Mouse (Mus musculus) midbrain, embryonic 12.5 days (tissue): ENCODE results near the gene 3110009E18Rik. TPM values are rescaled to one million over a fixed set of nuclear protein-coding genes. Genes with fewer than 3 reads are reported as not detected.
"Not testable (repeated sequence)": the region's sequence is repeated elsewhere in the genome, so short reads cannot be mapped to it uniquely, and the experiment has no call there.

ENCODE experiments used
- ATAC-seq: fragments of 200-750 bp; cut with Nextera tagmentation; 2 replicates; pipeline ENCODE4 v1.8.0; 2017; ENCODE audit warnings: low read depth, moderate TSS enrichment, moderate library complexity; ENCODE audit not compliant: low FRiP score
- H3K27ac ChIP-seq: fragments of 300-500 bp; sonication (generic); replicated peaks from 2 replicates; pipeline ENCODE4 v1.5.1; 2016; ENCODE audit warnings: mild to moderate bottlenecking
- H3K27me3 ChIP-seq: fragments of 300-500 bp; sonication (generic); 2 replicates; pipeline ENCODE4 v1.6.1; 2016; ENCODE audit warnings: mild to moderate bottlenecking
- H3K36me3 ChIP-seq: fragments of 300-500 bp; sonication (generic); 2 replicates; pipeline ENCODE4 v1.6.1; 2016
- H3K4me1 ChIP-seq: fragments of 300-500 bp; sonication (generic); 2 replicates; pipeline ENCODE4 v1.6.1; 2016
- H3K4me2 ChIP-seq: fragments of 300-500 bp; sonication (generic); replicated peaks from 2 replicates; pipeline ENCODE4 v1.6.1; 2016; ENCODE audit warnings: mild to moderate bottlenecking, moderate library complexity
- H3K4me3 ChIP-seq: fragments of 300-500 bp; sonication (generic); 2 replicates; pipeline ENCODE4 v1.5.1; 2016; ENCODE audit warnings: mild to moderate bottlenecking
- H3K9ac ChIP-seq: fragments of 300-500 bp; sonication (generic); replicated peaks from 2 replicates; pipeline ENCODE4 v1.6.1; 2016; ENCODE audit warnings: mild to moderate bottlenecking, moderate library complexity
- H3K9me3 ChIP-seq: fragments of 300-500 bp; sonication (generic); 2 replicates; pipeline ENCODE4 v1.6.1; 2016; ENCODE audit warnings: mild to moderate bottlenecking
- WGBS: fragments of 180-500 bp; shearing (Covaris S2); methylation state at CpG from one replicate; pipeline ENCODE4 v1.1.7; 2016; 5-methylcytosine and 5-hydroxymethylcytosine counted together
- polyA plus RNA-seq: library from polyadenylated mRNA; unstranded; fragments of >200 nt; fragmentation: Nextera tagmentation; extraction: Ambion mirVana; gene quantifications from 2 replicates; pipeline ENCODE4 v1.2.1, GENCODE M21; 2016

3110009E18Rik gene
- polyA plus RNA-seq, 1 experiment from 2014 or later, result 24.5 TPM

DNA sequence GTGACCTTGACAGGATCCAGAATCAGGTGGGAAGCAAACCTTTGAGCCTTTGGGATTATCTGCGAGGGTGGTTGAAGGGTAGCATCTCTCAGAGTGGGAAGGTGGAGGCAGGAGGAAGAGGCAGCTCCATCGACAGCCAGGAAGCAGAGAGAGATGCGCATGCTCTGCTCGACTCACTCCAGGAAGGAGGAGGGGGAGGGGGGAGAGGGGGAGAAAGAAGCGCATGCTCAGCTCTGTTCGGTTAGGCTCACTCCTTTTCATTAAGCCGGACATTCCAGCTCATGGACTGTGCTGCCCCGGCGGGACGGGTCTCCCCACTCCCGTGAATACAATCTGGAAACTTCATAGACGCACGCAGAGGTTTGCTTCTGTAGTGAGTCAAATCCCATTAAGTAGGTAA is 34.3 kb upstream of the 3110009E18Rik start:
- Histone ChIP-seq H3K36me3 (no peaks in the 10 kb centered on the region), H3K4me3 (no peak overlapping the region), H3K4me2 (no peak overlapping the region), H3K27ac (no peak overlapping the region), H3K4me1 (peaks cover 2% of the 10 kb centered on the region; the same call in 1 of the 2 replicates), H3K9ac (no peak overlapping the region), H3K9me3 (no peaks in the 10 kb centered on the region), H3K27me3 (no peaks in the 10 kb centered on the region; the same call in 1 of the 2 replicates)
- ATAC-seq, result no peak
- 54% methylated on average over 13 of the region's 13 CpGs for WGBS

GRCm38 (mm10) chr1:120089180-120089579 is 31.8 kb upstream of the 3110009E18Rik start:
- Histone ChIP-seq H3K9ac (no peak overlapping the region), H3K27ac (no peak overlapping the region), H3K27me3 (no peaks in the 10 kb centered on the region), H3K36me3 (no peaks in the 10 kb centered on the region), H3K4me3 (no peak overlapping the region), H3K4me1 (no peaks in the 10 kb centered on the region), H3K9me3 (no peaks in the 10 kb centered on the region), H3K4me2 (no peak overlapping the region)
- no peak for ATAC-seq
- 0% methylated on average over 3 of the region's 5 CpGs for WGBS

- H3K4me2 ChIP-seq, result no peak overlapping the region
- no peak overlapping the region for H3K4me3 ChIP-seq
- no peaks in the 10 kb centered on the region for H3K27me3 ChIP-seq
- ATAC-seq, result no peak
- no peak overlapping the region for H3K27ac ChIP-seq
- H3K9me3 ChIP-seq, result no peaks in the 10 kb centered on the region
- H3K9ac ChIP-seq, result no peak overlapping the region
- H3K36me3 ChIP-seq, result no peaks in the 10 kb centered on the region
- no peaks in the 10 kb centered on the region for H3K4me1 ChIP-seq
- WGBS, result 88% methylated on average over 8 of the region's 8 CpGs
These were observed 30.0 kb upstream of the 3110009E18Rik start for GRCm38 (mm10) chr1:120090880-120091570.

GRCm38 (mm10) chr1:120093482-120094134 is 27.4 kb upstream of the 3110009E18Rik start:
- ATAC-seq, result peak; percentile 40; the same call in 1 of the 2 replicates
- not testable (repeated sequence) for H3K36me3 ChIP-seq, H3K27me3 ChIP-seq, H3K9ac ChIP-seq, H3K4me2 ChIP-seq, H3K4me3 ChIP-seq, H3K9me3 ChIP-seq, H3K4me1 ChIP-seq, H3K27ac ChIP-seq
- WGBS, result 55% methylated on average over 11 of the region's 14 CpGs

GRCm38 (mm10) chr1:120094920-120095319 is 26.1 kb upstream of the 3110009E18Rik start:
- WGBS, result 63% methylated on average over 3 of the region's 3 CpGs

DNA sequence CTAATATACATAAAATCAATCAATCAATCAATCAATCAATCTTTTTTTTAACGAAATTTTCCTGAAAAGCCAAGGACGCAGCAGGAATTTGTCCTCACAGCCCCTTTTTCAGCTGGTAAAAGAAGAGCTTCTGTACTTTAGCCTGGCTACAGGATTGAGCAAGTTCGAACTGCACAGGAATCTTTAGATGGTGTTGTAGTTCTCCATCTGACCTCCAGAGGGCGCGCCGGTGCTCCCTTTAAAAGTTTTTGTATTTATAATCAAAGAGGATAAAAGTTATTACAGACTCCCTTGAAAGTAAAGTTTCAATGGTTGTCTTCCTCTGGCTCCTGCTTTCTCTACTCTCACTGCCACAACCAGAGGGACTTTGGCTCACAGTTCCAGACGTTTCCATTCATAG is 22.7 kb upstream of the 3110009E18Rik start:
- no peaks in the 10 kb centered on the region for H3K27me3 ChIP-seq
- WGBS, result 10% methylated on average over 7 of the region's 7 CpGs
- no peaks in the 10 kb centered on the region for H3K4me1 ChIP-seq

More at GRCm38 (mm10) chr1:120094920-120095319, 26.1 kb upstream of the 3110009E18Rik start:
- no peaks in the 10 kb centered on the region for H3K27me3 ChIP-seq
- no peak overlapping the region for H3K4me3 ChIP-seq
- H3K4me2 ChIP-seq, result no peak overlapping the region
- ATAC-seq, result no peak
- no peak overlapping the region for H3K27ac ChIP-seq
- H3K9ac ChIP-seq, result no peak overlapping the region
- no peaks in the 10 kb centered on the region for H3K36me3 ChIP-seq
- H3K9me3 ChIP-seq, result no peaks in the 10 kb centered on the region
- no peaks in the 10 kb centered on the region for H3K4me1 ChIP-seq

GRCm38 (mm10) chr1:120099483-120099882 is 21.5 kb upstream of the 3110009E18Rik start:
- Histone ChIP-seq H3K4me1 (no peaks in the 10 kb centered on the region), H3K9me3 (no peaks in the 10 kb centered on the region), H3K4me2 (no peak overlapping the region), H3K36me3 (no peaks in the 10 kb centered on the region), H3K9ac (no peak overlapping the region), H3K4me3 (no peak overlapping the region), H3K27ac (no peak overlapping the region), H3K27me3 (no peaks in the 10 kb centered on the region)
- WGBS, result 66% methylated on average over 6 of the region's 6 CpGs
- ATAC-seq, result no peak

More for the DNA sequence above, 22.7 kb upstream of the 3110009E18Rik start:
- Histone ChIP-seq H3K9ac (no peak overlapping the region), H3K9me3 (no peaks in the 10 kb centered on the region), H3K36me3 (no peaks in the 10 kb centered on the region), H3K4me2 (no peak overlapping the region), H3K27ac (no peak overlapping the region), H3K4me3 (no peak overlapping the region)
- ATAC-seq, result no peak

- Histone ChIP-seq H3K9ac (no peak overlapping the region), H3K4me2 (no peak overlapping the region), H3K9me3 (no peaks in the 10 kb centered on the region), H3K4me3 (no peak overlapping the region), H3K4me1 (no peaks in the 10 kb centered on the region), H3K27me3 (no peaks in the 10 kb centered on the region), H3K36me3 (no peaks in the 10 kb centered on the region), H3K27ac (no peak overlapping the region)
- no peak for ATAC-seq
- 76% methylated on average over 8 of the region's 8 CpGs for WGBS
These were observed 20.3 kb upstream of the 3110009E18Rik start for GRCm38 (mm10) chr1:120100456-120101226.

GRCm38 (mm10) chr1:120101227-120101609 is 19.8 kb upstream of the 3110009E18Rik start:
- WGBS, result 86% methylated on average over 3 of the region's 3 CpGs
- H3K4me2 ChIP-seq, result no peak overlapping the region
- H3K9me3 ChIP-seq, result no peaks in the 10 kb centered on the region
- H3K9ac ChIP-seq, result no peak overlapping the region
- H3K4me1 ChIP-seq, result no peaks in the 10 kb centered on the region
- H3K36me3 ChIP-seq, result no peaks in the 10 kb centered on the region
- no peak for ATAC-seq
- H3K27ac ChIP-seq, result no peak overlapping the region
- no peak overlapping the region for H3K4me3 ChIP-seq
- H3K27me3 ChIP-seq, result no peaks in the 10 kb centered on the region

- H3K4me1 ChIP-seq, result no peaks in the 10 kb centered on the region
- H3K36me3 ChIP-seq, result no peaks in the 10 kb centered on the region
- no peaks in the 10 kb centered on the region for H3K9me3 ChIP-seq
- H3K27ac ChIP-seq, result no peak overlapping the region
- H3K4me2 ChIP-seq, result no peak overlapping the region
- no peak overlapping the region for H3K9ac ChIP-seq
- H3K4me3 ChIP-seq, result no peak overlapping the region
- H3K27me3 ChIP-seq, result no peaks in the 10 kb centered on the region
- WGBS, result 89% methylated on average over 5 of the region's 5 CpGs
- no peak for ATAC-seq
These were observed 15.4 kb upstream of the 3110009E18Rik start for GRCm38 (mm10) chr1:120105556-120105959.

GRCm38 (mm10) chr1:120109741-120110432 is 11.1 kb upstream of the 3110009E18Rik start:
- Histone ChIP-seq H3K27me3 (no peaks in the 10 kb centered on the region), H3K27ac (no peak overlapping the region), H3K9me3 (no peaks in the 10 kb centered on the region), H3K4me2 (no peak overlapping the region), H3K36me3 (peaks cover 36% of the 10 kb centered on the region), H3K9ac (no peak overlapping the region), H3K4me1 (no peaks in the 10 kb centered on the region), H3K4me3 (no peak overlapping the region)
- WGBS, result 88% methylated on average over 19 of the region's 19 CpGs
- no peak for ATAC-seq
